Mouse (Mus musculus) layer of hippocampus, adult 11-12 months (tissue): Measurements from ENCODE around the gene Kat5.

Source experiments
- DNase-seq: peaks from one replicate; pipeline ENCODE4 v3.0.0; 2022; ENCODE audit warnings: low spot score

Kat5 gene

DNA sequence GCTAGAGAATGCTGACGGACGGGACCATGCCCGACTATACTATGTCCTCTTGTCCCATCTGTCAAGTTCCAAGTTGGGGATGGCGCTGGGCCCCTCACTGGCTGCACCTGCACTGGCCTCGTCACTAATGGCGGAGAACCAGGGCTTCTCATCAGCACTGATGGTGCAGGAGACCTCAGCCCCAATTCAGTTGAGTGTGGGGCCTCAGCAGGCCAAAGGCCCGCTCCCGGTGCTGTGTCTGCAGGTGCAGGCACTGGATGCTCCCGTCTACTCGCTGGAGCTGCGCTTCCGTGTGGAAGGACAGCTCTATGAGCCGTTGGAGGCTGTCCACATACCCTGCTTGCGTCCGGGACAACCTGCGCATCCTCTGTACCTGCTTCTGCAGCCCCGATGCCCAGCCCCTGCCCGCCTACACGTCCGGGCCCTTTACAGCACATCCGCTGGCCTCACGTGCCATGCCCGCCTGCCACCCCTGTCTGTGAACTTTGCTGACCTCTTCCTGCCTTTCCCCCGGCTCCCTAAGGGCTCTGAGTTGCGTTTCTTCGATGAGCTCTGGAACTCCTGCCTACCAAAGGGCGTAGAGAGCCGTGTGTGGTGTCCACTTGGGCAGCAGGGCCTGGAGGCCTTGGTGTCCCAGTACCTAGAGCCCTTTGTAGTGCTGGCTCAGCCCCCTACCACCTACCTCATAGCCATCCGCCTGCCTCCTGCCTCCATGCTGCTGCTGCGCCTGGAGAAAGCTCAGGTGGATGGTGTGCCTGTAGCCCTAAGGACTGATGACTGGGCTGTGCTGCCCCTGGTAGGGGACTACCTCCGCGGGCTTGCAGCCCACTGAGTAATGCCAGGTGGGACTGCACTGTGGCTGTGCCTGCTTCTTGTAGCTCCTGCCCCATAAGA lies 39.4 kb downstream of the Kat5 start:
- no peak for DNase-seq

DNA sequence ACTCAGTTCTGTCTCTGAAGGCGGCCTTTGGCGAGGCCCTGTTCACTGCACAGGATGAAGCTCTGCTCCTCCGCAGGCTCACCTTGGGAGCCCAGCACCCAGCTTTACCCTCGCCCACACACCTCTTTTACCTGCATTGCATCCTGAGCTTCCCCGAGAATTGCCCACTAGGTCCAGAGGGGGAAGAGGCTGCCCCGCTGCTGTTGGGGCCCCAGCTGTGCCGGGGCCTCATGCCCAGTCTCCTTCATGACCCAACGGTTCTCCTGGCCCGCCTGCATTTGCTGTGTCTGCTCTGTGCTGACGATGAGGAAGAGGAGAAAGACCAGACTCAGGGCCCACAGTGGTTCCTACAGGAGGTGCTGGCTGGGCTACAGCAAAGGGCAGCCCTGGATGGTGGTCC lies 40.5 kb downstream of the Kat5 start:
- DNase-seq = no peak

DNA sequence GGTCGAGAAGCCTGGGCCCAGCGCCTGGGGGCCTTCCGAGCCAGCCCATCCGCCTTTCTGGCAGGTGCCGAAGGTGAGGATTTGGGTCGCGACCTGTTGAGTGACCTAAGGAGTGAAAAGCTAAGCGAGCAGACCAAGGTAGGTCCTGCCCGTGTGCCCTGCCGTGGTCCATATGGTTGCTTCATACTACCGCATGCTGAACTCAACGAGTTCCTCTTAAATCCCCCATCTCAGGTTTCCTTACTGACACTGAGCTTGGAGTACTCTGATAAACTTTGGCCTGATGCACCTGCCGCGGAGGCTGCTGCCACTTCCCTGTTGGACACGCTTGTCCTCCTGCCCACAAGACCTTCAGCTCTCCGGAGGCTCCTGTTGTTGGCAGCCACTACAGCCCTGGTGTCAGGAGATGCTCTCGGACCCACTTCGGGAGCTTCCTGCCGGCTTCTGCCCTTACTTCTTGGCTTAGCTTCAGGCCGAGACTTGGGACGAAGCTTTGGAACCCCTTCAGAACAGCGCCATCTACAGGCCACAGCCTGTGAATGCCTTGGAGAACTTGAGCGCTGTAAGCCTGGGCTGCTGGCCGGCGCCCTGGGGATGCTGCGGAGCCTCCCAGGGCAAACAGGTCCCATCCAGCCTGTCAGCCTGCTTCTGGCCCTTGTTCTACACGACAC lies 41.4 kb downstream of the Kat5 start:
- peak; percentile 81 for DNase-seq

DNA sequence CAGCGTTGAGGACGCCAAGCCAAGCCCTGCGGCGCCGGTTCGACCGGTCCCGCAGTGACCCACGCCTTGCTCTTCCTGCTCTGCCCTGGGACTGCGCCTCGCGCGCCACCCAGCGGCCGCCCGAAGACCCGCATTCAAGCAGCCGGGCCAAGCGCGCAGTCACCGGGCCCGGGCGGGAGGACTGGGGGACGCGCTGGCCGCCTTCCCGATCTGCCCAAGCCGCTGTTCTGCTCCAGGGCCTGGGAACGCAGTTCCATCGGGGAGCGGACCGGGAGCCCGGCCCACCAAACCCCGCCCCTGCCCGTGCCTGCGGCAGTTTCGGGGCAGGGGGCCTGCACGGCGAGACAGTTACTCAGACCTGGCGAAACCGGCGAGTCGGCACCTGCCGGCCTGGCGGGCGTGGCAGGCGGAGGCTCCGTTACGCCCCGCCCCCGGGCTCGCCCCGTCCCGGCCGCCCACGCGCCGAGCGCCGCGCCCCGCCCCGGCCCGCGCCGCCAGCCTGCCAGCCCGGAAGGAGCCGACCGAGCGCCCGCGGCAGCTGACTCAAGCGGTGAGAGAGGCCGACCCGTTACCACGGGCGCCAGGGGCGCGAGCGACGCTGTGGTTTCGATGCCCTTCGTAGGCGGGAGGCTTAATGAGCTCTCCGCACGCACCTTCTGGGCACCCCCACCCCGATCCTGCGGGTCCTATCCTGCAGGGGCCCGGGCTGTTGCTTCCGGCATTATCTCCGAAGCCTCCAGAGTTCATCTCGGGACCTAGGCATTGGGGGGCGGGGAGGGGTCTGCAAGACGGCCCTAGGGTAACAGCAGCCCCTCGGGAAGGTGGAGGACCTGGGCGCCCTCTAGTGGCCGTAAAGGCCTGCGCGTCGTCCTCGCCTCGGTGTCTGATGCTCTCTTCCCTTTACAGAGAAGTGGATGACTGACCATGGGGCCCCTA lies 42.2 kb downstream of the Kat5 start, which contains the start of gene Ap5b1:
Gene Ap5b1 (plus strand): TSS at position 492 of the 936 bp plus-strand sequence.
- DNase-seq = peak; percentile 89

DNA sequence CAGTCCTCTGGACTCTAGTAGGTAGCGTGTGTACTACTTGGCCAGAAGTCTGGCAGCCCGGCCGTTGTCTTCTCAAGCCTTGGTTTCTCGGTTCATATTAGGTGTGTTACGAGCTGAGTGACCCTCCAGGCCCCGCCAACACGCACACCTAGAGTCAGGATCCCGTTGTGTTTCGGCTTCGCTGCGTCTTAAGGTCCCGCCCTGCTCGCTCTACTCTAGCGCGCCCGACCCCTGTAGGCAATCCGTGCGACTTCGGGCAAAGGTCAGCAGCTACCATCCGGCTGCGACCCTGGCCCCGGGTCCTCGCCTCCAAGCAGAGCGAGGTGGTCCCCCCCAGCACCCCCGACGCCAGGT lies 42.9 kb downstream of the Kat5 start:
- no peak for DNase-seq

DNA sequence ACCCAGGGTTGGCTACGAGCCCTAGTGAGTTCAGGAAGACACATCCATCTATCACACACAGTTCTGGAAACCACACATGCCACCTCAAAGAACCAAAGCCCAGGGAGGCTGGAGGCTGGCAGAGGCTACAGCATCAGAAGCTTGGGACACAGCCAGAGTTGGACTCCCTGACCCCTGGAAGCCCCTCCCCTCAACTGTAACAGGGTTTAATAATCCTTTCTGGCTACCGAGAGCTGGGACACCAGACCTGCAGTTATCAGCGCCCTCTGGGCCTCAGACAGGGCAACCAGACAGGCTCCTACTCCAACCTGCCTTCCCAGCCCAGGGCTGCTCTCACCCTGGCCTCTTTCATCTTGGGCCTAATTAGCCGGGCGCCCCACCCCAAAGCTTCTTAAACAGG lies 43.7 kb downstream of the Kat5 start:
- DNase-seq = no peak

DNA sequence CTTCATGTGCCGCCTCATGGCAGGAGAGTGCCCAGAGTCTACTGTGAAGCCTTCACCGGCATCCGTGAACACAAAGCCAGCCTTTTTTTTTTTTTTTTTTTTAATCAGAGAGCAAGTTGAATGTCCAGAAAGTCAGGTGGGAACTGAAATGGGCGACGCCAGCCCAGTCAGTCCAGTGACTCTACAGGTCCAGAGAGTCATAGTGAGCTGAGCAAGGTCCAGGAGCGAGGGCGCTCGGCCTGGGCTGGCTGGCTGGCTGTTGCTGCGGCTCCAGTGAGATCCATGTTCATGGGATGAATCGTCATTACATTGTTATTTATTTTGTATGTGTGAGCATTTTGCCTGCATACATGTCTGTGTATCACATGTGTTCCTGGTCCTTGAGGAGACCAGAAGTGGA lies 47.3 kb downstream of the Kat5 start:
- no peak for DNase-seq

DNA sequence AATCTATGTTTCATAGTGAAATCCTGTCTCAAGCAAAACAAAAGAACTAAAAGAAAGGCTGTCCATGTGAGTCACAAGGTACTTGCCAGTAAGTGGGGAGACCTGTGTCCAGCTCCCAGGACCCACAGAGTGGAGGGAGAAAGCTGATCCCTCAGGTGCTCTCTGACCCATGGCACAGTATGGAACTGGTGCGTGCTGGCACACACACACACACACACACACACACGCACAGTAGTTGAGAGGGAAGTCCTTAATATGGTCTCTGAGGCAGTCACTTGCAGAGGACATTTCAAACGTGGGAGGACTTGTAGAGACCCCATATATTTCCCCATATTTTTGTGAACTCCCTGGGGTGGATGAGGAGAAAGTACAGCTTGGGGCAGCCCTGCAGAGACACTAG lies 48.2 kb downstream of the Kat5 start:
- no peak for DNase-seq

DNA sequence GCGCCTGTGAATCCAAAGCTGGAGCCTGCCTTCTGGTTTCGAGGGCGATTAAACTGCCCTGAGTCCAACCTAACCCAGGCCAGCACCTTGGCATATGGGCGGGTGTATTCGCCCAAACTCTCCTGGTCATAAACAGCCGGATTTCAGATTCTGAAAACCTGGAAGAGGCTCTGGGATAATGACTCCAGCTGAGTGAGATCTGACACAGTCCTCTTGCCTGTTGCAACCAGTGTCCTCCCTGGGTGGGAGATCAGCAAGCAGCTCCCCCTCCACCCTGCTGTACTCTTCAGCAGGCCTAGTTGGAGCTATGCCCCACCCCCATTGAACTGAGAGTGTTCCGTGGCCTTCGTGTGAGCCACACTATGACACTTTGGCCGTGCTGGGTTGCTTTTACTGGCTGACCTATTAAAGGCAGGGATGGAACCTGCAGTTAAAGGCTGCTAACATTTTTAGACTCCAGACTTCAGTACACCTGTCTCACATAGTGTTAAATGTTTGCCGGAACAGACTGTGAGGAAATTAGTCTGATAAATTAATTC lies 48.7 kb downstream of the Kat5 start:
- no peak for DNase-seq

DNA sequence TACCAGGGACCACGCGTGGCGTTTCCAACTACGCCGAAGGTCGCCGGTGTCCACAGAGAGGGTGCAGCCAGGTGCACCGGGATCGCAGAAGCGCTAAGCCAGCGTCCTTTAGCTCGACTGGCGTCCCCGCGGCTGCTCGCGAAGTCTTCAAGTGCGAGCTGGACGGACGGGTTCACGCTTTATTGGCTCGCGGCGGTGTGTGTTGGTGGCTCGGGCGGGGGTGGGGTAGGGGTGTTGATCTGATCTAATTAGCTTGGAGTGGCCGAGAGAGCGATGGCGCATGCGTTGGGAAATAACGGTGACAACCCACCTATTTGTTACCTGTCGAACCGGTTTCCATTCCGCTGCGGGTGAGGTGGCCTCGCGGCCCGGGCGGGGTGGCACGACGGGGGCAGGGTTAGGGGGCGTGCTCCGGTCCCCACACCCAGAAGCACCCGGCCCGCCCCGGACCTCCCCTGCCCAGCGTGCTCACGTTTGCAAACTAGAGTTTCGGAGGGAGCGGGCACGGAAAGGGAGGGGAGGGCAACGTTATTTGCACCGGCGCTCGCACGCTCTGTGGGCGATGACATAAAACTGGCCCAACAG lies 49.5 kb downstream of the Kat5 start, which contains the start of gene Ovol1:
Gene Ovol1 (minus strand): TSS at position 190 of the 585 bp plus-strand sequence.
- no peak for DNase-seq

DNA sequence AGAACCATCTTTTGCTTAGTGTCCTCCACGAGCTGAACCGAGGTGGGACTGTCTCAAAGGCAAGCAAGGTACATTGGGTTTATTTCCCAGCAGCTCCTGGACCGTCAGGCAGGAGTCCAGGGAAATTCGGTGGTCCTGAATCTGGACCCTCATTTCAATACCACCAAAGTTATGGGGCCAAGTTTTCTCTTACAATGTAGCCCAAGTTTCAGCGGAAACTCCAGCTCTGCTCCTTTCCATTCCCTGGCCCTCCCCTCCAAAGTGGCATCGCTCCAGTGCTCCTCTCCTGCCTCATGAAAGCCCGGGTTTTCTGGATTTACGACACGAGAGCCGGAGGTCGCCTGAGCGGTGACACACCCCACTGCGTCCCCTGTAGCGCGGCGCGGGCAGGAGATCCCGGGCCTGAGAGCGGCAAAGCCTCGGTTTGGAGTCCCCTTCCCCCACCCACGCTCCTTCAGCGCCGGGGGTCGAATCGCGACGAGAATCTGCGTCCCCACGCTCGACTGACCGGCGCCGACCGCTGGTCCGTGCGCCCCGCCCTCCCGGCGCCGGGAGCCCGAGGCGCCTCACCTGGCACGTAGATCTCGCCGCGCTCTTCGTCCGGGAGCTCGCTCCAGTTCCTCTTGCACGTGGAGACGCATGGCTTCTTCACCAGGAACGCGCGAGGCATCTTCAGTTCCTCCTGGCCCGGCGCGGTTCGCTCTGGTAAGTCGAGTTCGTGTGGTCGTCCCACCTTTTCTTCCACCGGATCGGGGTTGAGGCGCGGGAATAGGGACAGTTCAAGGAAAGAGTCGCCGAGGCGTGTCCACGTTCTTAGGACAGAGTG lies 50.2 kb downstream of the Kat5 start:
- DNase-seq = no peak

DNA sequence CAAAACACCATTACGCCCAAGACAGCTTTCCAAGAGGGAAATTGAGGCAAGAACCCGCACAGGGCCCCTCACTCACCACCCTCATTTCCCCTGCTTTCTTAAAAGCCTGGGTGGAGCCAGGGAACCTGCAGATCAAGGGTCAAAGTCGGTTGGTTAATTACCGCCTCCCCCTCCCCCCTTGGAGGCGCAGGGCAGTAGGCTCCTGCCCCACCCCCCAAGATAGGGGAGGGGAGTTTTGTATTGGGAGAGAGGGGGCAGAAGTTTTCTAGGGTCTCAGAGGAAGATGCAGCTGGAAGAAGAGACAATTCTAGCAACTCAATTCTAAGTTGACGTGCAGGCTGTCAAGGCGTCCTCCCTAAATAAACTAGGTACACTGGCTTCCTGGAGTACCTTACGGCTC lies 50.8 kb downstream of the Kat5 start:
- no peak for DNase-seq

DNA sequence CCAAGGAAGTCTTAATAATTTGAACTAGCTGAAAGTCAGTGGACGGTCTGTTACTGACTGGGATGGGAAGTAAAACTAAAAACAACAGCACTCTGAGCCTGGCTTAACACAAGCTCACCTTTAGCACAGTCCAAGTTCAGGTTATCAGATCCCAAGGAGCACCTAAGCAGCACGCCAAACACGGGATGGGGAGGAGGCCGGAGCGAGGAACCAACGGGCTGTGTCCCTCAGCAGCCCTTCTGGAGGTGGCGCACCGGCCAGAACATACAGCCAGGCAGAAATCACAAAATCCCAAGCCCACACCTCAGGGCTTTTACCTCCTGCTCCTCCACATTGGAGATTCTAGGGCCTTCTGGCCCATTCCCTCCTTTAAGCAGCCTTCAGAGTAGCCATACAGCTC lies 51.3 kb downstream of the Kat5 start:
- DNase-seq = no peak

DNA sequence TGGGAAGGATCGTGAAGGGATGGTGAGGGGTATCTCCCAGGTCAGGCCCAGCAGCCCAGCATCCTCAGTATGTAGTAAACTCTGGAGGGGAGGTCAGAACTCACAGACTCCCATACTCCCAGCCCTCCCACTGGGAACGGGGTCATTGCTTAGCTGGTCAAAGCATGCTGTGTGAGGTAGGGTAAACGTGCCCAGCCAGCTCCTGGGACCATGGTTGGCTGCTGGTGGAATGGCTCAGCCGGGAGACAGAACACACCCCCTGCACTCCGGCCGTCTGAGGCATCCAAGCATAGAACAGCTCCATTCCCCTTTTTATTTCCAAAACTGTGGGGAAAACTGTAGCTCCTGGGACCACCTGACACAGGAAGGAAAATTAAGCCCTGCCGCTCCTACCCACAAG lies 51.9 kb downstream of the Kat5 start:
- no peak for DNase-seq

DNA sequence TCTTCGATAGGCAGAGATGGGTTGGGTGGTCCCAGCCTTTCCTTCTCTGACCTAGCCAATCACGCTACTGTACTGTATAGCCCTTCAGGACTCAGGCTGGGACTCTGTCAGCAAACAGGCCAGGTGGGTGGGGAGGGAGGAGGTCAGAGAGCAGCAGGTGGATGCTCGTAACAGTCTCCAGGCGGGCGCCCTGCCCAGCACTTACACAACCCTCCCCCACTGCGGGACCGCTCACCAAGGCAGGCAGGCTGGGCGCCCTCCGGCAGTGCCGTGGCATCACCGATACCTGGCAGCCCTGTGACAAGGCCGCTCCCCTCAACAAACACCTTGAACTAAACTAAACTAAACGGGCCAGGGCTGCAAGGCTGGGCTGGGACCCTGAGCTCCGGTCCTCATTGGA lies 55.8 kb downstream of the Kat5 start:
- DNase-seq = no peak

DNA sequence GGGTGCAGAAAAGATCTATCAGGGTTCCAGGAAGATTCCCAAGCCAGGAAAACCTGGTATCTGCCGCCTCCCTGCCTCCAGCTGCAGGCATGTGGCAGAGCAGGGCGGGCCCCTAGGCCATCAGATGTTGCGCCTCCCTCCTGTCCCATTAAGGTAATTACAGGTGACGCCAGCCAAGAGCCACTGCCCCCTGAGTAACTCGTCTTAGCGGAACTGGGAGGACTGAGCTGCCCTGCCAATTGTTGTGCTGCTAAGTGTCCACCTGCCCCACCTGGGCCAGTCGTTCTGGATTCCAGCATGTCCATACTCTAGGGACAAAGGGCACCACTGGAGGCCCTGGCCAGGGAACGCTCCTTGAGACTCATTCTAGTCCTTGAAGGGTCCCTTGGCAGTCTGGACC lies 56.2 kb downstream of the Kat5 start:
- DNase-seq = no peak
